Mouse (Mus musculus) heart, adult 2 months (tissue): ENCODE data around the gene Usp54.

Source experiments
- CTCF ChIP-seq: fragments of 200-600 bp; IDR thresholded peaks from 2 replicates; pipeline ENCODE4 v1.8.1; 2022; ENCODE audit warnings: antibody characterized with exemption, mild to moderate bottlenecking, moderate library complexity
- EP300 ChIP-seq: fragments of 200-500 bp; IDR thresholded peaks from 2 replicates; pipeline ENCODE4 v1.6.1; 2011; ENCODE audit warnings: low read depth, low read length, control low read depth; ENCODE audit not compliant: insufficient read depth

DNA sequence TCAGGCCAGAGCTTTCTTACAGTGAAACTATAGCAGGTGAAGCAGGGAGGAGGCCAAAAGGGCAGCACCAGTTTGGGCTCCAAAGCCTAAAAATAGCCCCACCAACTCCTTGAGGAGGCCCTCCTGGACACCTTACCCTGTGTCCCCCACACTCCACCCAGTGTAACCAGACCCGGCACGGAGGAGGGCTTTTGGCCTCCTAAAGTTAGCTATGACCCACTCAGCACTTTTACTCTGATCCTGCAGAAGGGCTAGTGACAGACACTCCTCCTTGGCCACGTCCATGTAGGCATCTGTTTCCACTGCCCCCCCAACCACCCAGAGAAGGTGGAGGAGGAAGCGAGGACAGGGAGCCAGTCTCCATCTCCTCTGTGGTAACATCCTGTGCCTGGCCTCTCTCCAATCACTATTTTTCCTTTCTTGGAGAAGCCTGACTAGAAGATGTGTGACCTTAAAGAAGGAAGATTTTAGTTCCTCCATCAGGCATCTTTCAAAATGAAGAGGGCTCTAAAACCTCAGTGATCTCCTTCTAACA is 10.9 kb upstream of the Usp54 start:
- no peak for TF ChIP-seq EP300
- no peak for TF ChIP-seq CTCF
